Mouse (Mus musculus) lung, postnatal 4 days (tissue): ENCODE results near the gene 4931428F04Rik.
"Not testable (repeated sequence)": the region's sequence is repeated elsewhere in the genome, so short reads cannot be mapped to it uniquely, and the experiment has no call there.

ENCODE experiments used
- DNase-seq, 2 experiments: peaks; one replicate each; pipeline ENCODE4 v3.0.0; 2021

Gene 4931428F04Rik

DNA sequence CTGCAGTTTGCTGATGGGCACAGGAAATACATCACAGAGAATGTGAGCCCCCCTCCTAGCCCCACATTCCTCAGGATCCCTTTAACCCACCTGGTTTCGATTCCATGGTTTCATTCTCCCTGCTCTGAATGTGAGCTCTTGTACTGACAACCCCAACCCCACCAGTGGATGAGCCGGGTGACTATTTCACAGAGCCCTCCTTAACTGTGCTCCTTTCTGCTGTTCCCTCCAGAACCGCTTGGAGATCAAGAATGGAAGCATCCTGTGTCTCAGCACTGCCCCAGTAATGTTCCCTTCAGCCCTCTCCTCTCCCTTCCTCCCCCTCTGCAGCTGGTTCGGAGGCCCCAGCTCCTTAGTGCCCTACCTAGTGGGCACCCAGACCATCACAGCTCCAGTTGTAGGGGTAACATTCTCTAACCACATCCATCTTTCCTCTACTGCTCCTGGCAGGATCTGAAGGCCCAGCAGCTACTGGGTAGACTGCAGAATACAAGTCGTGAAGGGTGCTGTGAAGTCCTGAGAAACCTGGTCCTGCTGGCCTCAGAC lies 16.6 kb upstream of the 4931428F04Rik start:
- DNase-seq, result no peak

DNA sequence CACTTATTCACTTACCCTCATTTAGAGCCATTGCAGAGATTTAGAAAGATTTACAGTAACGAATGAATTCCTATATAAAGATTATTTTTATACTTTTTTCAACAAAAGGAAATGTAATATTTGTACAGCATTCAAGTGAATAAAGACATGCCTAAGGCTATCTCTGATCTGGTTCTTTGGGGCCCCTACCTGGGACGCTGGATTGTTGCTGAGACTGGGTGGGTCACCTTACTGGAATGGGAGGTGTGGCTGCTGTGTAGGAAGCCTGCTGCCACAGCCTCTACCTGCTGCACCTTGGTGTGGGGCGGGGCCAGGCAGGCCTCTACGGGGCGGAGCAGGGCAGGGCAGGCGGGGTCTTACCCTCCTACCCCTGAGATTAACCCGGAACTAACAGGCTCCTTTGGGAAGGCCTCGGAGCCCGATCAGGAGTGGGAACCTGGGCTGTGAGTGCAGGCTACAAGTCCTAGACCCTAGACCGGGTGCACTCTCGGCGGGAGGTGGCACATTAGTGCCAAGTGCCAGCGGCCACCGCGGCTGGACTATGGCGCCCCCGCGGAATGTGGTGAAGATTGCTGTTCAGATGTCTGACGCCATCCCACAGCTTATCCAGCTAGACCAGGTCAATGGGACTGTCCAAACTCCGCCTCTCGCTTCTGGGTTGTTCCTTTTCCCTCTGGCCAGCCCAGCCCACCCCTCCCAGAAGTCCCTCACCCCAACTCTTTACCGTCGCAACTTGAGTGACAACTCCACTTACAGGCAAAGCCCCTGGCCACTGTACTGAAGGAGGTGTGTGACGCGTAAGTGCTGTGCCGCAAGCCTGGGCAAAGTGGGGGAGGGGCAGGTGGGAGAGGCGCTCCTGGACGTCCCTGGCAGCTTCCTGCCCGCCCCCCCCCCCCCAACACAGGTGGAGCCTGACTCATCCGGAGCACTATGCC lies 15.8 kb upstream of the 4931428F04Rik start, which contains the start of gene Elmo3:
Gene Elmo3, plus strand, starts transcription at position 391 of the 935 bp plus-strand sequence.
- DNase-seq, result peak; percentile 81 to 91

DNA sequence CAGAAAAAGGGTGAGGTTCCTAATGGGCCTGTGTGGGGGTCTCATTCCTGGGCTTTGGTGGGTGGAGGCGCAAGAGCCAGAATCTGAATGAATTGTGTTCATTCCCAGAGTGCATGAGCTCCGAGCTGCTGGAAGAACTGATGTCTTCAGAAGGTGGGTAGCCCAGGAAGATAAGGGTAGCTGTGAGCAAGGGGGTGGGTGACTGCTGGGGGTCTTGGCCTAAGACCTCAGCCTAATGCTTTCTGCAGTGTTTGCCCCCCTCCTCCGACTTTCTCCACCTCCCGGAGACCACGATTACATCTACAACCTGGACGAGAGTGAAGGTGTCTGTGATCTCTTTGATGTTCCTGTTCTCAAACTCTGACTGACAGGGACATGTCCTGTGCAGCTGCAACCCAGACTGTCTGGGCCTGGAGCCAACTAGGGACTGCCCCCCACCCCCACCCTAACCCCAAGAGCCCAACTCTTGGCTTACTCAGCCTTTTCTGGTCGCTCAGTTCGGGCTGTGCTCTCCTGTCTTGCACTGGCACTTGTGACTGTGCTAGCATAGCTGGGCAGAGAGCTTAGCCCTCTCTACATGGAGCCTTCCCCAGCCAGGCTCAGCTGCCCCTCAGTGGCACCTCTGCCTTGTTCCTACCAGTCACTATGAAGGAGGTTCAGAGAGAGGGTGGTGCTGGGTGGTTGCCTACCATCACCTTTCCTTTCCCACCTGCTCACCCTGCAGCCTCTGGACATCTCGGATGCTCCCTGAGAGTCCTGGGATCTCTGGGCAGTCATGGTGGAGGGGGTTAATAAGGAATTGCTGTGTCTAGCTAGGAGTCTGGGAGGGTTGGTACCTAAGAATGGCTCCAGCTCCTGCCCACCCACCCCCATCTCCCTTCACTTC lies 14.9 kb upstream of the 4931428F04Rik start:
- DNase-seq, result no peak

- DNase-seq, result no peak
These were observed 14.2 kb upstream of the 4931428F04Rik start for GRCm38 (mm10) chr8:105303874-105304273.

DNA sequence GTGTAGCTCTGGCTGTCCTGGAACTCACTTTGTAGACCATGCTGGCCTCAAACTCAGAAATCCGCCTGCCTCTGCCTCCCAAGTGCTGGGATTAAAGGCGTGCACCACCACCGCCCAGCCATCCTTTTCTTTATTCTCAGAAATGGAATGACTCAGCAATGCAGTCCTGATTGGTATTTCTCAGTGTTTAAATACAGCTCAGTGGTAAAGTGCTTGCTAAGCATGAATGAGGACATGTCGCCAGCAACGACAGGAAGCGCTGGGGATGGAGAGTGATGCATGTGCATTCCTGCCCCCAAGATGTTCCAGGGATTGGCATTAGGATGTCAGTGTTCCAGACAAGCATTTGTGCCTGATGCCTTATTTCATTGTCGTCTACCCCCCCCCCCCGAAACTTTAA lies 13.7 kb upstream of the 4931428F04Rik start:
- DNase-seq, result no peak

DNA sequence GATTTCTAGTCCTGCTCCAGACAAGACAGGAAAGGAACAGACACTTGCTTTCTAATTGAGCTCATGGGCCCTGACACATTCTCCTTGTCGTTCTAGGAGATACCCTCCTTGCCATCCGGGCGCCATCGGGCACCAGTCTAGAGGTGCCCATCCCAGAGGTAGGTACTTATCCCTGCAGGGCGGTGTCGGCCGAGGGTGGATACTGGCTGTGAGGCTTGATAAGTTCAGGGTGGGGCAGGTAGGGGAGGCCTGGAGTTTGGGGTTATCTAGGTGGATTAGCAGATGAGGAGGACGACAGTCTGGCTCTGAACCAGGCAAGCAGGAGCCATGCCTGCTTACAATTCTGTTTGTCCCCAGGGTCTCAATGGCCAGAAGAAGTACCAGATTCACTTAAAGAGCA lies 10.3 kb upstream of the 4931428F04Rik start:
- no peak for DNase-seq

DNA sequence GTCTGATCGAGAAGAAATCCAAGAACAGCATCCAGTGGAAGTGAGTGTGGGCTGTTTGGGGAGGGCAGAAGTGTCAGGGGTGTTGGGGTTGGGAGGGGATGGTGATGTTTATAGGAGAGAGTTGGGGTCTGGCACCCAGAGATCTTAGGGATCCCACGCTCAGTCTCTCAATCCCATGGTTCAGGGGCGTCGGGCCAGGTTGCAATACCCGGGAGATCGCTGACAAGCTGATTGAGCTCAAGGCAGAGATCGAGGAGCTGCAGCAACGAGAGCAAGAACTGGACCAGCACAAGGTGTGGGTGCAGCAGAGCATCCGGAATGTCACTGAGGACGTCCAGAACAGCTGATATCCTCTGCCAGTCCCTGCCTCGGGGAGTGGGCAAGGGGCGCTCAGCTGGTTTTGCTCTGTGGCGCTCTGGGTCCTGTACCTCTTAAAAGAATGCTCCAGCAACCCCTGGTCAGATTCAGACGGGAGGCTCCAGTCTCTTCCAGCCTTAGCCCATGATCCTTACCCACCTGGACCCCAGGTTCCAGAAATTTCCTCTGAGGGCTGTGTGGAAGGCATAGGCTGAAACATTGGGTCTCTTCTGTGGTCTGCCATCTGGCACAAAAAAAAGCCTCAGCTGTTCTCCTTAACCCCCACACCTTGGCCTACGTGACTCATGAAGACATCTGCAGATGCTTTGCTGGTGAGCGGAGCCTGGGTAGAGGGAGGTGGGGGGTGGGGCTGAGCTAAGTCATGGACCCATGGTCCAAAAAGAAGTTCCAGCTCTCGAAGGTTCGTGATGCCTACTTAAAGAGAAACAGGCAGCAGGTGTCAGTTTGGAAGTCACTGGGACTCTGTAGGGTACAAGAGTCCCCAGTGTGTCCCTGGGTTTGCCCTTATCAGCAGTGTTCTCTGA lies 8.9 kb upstream of the 4931428F04Rik start:
- DNase-seq, result peak in 1 of 2 experiments; percentile 19

GRCm38 (mm10) chr8:105297511-105298192 lies 8.0 kb upstream of the 4931428F04Rik start, which contains the start of gene E2f4:
TSS of gene E2f4 (plus strand) at chr8:105297663.
- peak; percentile 94 to 96 for DNase-seq

DNA sequence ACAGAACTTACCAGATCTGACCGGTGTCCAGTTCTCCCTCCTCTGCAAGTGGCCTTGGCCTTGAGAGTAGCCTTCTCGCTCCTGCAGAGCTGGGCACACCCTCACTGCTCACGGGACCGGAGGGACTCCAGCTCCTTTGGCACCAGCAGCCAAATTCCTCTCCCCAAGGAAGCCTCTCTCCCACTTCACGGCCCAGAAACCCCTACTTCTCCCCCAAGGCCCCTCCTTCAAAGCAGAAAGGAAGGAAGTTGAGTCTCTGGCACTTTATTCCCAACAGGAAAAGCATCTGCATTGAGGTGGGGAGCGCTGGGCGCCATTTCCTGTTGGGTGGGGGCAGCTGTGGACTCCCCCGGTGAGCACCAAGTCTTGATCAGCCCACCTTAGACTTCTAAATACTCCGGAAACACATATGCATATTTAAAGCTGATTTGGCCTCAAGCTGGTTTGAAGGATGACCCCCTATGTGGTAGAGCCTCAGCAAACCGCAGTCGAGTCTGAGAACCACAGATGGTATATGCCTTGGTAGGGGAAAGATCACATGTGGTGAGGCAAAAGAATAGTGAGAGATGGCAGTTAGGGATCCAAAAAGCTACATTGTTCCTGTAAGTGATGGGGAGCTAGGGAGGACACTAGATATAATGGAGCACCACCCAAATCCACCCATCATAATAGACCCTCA lies 6.4 kb upstream of the 4931428F04Rik start, which contains the start of gene Exoc3l:
Gene Exoc3l, minus strand, starts transcription at position 207 of the 679 bp plus-strand sequence.
- DNase-seq, result peak; percentile 46 to 67

GRCm38 (mm10) chr8:105295256-105295655 lies 5.6 kb upstream of the 4931428F04Rik start:
- no peak for DNase-seq

DNA sequence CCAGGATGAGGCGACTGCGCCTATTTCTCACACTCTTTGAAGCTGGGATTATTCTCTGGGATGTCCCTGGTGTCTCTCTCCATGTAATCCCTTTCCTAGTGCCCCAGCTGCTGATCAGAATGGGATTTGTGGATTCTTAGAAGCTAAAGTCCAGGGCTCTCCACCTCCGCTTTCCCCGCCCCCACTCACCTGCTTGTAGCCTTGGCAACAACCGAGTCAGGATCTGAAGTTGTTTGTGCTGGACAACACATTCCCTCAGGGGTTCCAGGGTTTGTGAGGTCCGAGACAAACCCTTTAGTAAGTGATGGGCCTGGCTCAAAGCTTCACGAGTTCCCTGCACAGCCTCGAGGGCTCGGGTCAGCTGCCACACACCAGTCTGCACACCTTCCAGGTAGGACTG lies 5.1 kb upstream of the 4931428F04Rik start:
- peak in 1 of 2 experiments; percentile 24 for DNase-seq

- peak in 1 of 2 experiments; percentile 27 for DNase-seq
These were observed 3.7 kb upstream of the 4931428F04Rik start for GRCm38 (mm10) chr8:105293405-105293804.

DNA sequence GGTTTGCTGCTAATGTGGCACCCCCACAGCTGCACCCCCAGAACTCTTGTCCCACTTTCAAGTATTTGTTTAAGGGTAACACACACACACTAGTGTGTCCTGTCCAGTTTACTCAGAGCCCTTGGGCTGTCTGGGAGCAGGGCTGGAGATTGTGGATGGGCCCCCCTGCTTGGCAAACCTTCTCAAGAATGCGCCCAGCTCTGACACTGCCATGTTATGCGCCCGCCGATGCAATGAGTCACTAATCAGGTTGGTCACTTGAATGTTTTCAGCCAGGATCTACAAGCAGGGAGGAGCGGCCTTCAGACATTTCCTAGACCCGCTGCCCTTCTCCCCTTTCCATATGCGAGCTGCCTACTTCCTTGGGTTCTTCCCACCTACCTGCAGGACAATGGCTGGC lies 2.8 kb upstream of the 4931428F04Rik start:
- peak in 1 of 2 experiments; percentile 25 for DNase-seq

GRCm38 (mm10) chr8:105291802-105292201 lies 2.1 kb upstream of the 4931428F04Rik start:
- not testable (repeated sequence) for DNase-seq

DNA sequence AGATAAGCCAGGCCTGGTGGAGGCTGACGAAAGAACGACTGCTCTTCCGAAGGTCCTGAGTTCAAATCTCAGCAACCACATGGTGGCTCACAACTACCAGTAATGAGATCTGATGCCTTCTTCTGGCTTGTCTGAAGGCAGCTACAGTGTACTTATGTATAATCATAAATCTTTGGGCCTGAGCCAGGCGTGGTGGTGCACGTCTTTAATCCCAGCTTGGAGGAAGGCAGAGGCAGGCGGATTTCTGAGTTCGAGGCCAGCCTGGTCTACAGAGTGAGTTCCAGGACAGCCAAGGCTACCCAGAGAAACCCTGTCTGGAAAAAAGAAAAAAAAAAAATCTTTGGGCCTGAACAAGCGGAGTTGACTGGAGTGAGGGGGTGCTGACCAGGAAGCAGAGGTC lies 1.7 kb upstream of the 4931428F04Rik start:
- not testable (repeated sequence) for DNase-seq

GRCm38 (mm10) chr8:105290554-105291314 lies 1.1 kb upstream of the 4931428F04Rik start:
- DNase-seq, result peak; percentile 88 to 94

DNA sequence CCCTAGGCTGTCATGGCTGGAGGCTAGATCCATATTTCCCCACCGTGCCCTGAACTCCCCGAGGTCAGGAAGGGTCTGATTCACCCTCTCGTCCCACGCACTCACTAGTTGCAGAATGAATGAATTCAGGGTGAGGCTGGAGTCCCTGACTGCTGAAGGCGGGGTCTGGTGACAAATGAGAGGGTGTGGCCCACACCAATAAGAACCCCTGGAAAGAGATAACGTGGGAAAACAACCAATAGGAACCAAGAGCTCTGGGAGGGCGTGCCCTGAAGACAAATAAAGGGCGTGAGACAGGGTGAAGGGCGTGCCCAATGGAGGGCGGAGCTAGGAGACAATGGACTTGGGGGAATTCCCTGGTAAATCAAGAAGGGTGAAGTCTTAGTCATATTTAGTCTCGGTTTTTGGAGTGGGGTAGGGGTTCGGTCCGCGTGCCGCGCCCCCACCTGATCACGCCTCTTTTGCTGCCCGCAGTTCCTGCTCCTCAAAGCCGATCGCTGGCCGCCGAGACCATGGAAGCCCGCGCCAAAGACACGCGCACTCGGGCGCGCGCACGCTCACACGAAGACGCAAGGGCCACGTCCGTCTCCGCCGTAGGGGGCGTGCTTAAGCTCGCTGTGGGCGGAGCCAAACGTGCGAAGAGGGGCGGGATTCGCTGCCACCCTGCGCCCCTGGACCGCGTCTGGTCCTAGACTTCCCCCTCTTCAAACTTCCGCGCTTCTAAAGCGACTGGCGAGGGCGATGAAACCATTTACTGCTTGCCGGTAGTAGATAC lies 519 bp downstream of the 4931428F04Rik start:
- DNase-seq, result peak; percentile 96

GRCm38 (mm10) chr8:105288231-105288630 lies 1.4 kb downstream of the 4931428F04Rik start:
- DNase-seq, result peak in 1 of 2 experiments; percentile 21

DNA sequence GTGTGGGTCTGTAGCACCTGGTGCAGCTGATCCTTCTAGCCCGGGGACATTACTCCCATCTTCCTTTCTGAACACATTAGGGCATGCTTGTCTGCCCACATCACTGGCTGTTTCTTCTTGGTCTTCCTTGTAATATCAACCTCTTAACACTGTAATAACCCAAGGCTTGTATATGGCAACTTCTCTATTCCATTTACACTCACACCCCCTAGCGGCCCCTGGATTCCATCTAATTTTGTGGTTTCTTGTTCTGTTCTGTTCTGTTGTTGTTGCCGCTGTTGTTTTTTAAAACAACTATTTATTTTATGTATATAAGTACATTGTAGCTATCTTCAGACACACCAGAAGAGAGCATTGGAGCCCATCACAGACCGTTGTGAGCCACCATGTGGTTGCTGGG lies 2.8 kb downstream of the 4931428F04Rik start:
- DNase-seq, result no peak
